Mouse (Mus musculus) regulatory T cell (primary cell): Measurements from ENCODE around the gene Tekt2.

Experiments
- in situ Hi-C: fragments of 300-600 bp; cut with MboI, MseI; formaldehyde crosslinking; loops from one replicate; pipeline ENCODE4 v1.15.1; 2025; ENCODE audit warnings: high pct_unique_total_duplicates

Tekt2 gene

GRCm38 (mm10) chr4:126325281-126325861 lies at the start of gene Tekt2:
Gene Tekt2 (minus strand): TSS chr4:126325688.
- in situ Hi-C loops, result no loop called here

- in situ Hi-C loops, result no loop called here
These were observed 46.0 kb upstream of the Tekt2 start for GRCm38 (mm10) chr4:126371497-126371896.

- in situ Hi-C loops, result no loop called here
These were observed 34.6 kb upstream of the Tekt2 start for GRCm38 (mm10) chr4:126360069-126360468.

GRCm38 (mm10) chr4:126343451-126343850 lies 18.0 kb upstream of the Tekt2 start:
- in situ Hi-C loops, result no loop called here

GRCm38 (mm10) chr4:126339461-126339860 lies 14.0 kb upstream of the Tekt2 start:
- in situ Hi-C loops, result no loop called here

- in situ Hi-C loops, result no loop called here
These were observed 6.9 kb upstream of the Tekt2 start for GRCm38 (mm10) chr4:126332358-126332757.

- in situ Hi-C loops, result no loop called here
These were observed 6.3 kb upstream of the Tekt2 start for GRCm38 (mm10) chr4:126331751-126332150.

GRCm38 (mm10) chr4:126330295-126330694 lies 4.8 kb upstream of the Tekt2 start:
- in situ Hi-C loops, result no loop called here

- in situ Hi-C loops, result no loop called here
These were observed 548 bp upstream of the Tekt2 start for GRCm38 (mm10) chr4:126326036-126326435.

GRCm38 (mm10) chr4:126324861-126325260 lies 627 bp downstream of the Tekt2 start:
- in situ Hi-C loops, result no loop called here

GRCm38 (mm10) chr4:126322646-126323045 lies 2.8 kb downstream of the Tekt2 start:
- in situ Hi-C loops, result no loop called here

GRCm38 (mm10) chr4:126321854-126322511 lies 3.5 kb downstream of the Tekt2 start:
- in situ Hi-C loops, result no loop called here

- in situ Hi-C loops, result no loop called here
These were observed 4.2 kb downstream of the Tekt2 start, which contains the start of gene Adprhl2 for GRCm38 (mm10) chr4:126321111-126321853. Gene Adprhl2 (minus strand): TSS chr4:126321703.

- in situ Hi-C loops, result no loop called here
These were observed 5.7 kb downstream of the Tekt2 start for GRCm38 (mm10) chr4:126319806-126320205.

GRCm38 (mm10) chr4:126316443-126317040 lies 8.9 kb downstream of the Tekt2 start:
- in situ Hi-C loops, result no loop called here

GRCm38 (mm10) chr4:126315931-126316330 lies 9.6 kb downstream of the Tekt2 start:
- in situ Hi-C loops, result no loop called here

- in situ Hi-C loops, result no loop called here
These were observed 11.1 kb downstream of the Tekt2 start for GRCm38 (mm10) chr4:126314393-126314792.

- in situ Hi-C loops, result no loop called here
These were observed 12.3 kb downstream of the Tekt2 start for GRCm38 (mm10) chr4:126313202-126313601.

GRCm38 (mm10) chr4:126311566-126312200 lies 13.8 kb downstream of the Tekt2 start:
- in situ Hi-C loops, result no loop called here

- in situ Hi-C loops, result no loop called here
These were observed 15.1 kb downstream of the Tekt2 start for GRCm38 (mm10) chr4:126310344-126310743.

- in situ Hi-C loops, result loop anchor here (5.0 kb wide), 1 partner anchor 78 kb away; no protein-coding TSS in a partner anchor
These were observed 15.6 kb downstream of the Tekt2 start for GRCm38 (mm10) chr4:126309922-126310309.
